Mouse (Mus musculus) hindbrain, embryonic 14.5 days (tissue): Measurements from ENCODE around the gene Fmr1nb. TPM values are rescaled to one million over a fixed set of nuclear protein-coding genes. Genes with fewer than 3 reads are reported as not detected.
"Not testable (repeated sequence)": the region's sequence is repeated elsewhere in the genome, so short reads cannot be mapped to it uniquely, and the experiment has no call there.

ENCODE experiments used
- ATAC-seq: fragments of 200-750 bp; cut with Nextera tagmentation; 2 replicates; pipeline ENCODE4 v1.8.0; 2017; ENCODE audit warnings: moderate number of reproducible peaks, mild to moderate bottlenecking, moderate TSS enrichment, moderate library complexity; ENCODE audit not compliant: low FRiP score
- DNase-seq: peaks from one replicate; pipeline ENCODE4 v3.0.0-alpha.2; 2015; ENCODE audit warnings: low spot score
- H3K27ac ChIP-seq: fragments of 300-500 bp; sonication (generic); 2 replicates; pipeline ENCODE4 v1.5.1; 2014; ENCODE audit warnings: mild to moderate bottlenecking, moderate library complexity
- H3K27me3 ChIP-seq: fragments of 300-500 bp; sonication (generic); 2 replicates; pipeline ENCODE4 v1.6.1; 2014; ENCODE audit warnings: mild to moderate bottlenecking, low read length, mixed read lengths; ENCODE audit not compliant: control insufficient read depth, insufficient read depth
- H3K36me3 ChIP-seq: fragments of 300-500 bp; sonication (generic); replicated peaks from 2 replicates; pipeline ENCODE4 v1.6.1; 2014; ENCODE audit not compliant: control insufficient read depth, insufficient read depth
- H3K4me1 ChIP-seq: fragments of 300-500 bp; sonication (generic); replicated peaks from 2 replicates; pipeline ENCODE4 v1.6.1; 2014; ENCODE audit warnings: antibody characterized with exemption, low read length, mixed read lengths; ENCODE audit not compliant: control insufficient read depth, insufficient read depth
- H3K4me2 ChIP-seq: fragments of 300-500 bp; sonication (generic); replicated peaks from 2 replicates; pipeline ENCODE4 v1.6.1; 2014; ENCODE audit warnings: mild to moderate bottlenecking, moderate library complexity
- H3K4me3 ChIP-seq: fragments of 300-500 bp; sonication (generic); replicated peaks from 2 replicates; pipeline ENCODE4 v1.5.1; 2014; ENCODE audit warnings: mild to moderate bottlenecking, low read length
- H3K9ac ChIP-seq: fragments of 300-500 bp; sonication (generic); 2 replicates; pipeline ENCODE4 v1.6.1; 2014
- H3K9me3 ChIP-seq: fragments of 300-500 bp; sonication (generic); 2 replicates; pipeline ENCODE4 v1.6.1; 2016; ENCODE audit warnings: low read length; ENCODE audit not compliant: control insufficient read depth
- WGBS: fragments of 180-500 bp; shearing (Covaris S2); extraction: QIAGEN DNeasy Blood & Tissue Kit; methylation state at CpG from one replicate; pipeline ENCODE4 v1.1.7; 2014; 5-methylcytosine and 5-hydroxymethylcytosine counted together
- polyA plus RNA-seq: library from polyadenylated mRNA; unstranded; fragments of >200 nt; fragmentation: Nextera tagmentation; extraction: Ambion mirVana; gene quantifications from 2 replicates; pipeline ENCODE4 v1.2.1, GENCODE M21; 2014

The Fmr1nb gene
- polyA plus RNA-seq: not detected in 2 replicates

GRCm38 (mm10) chrX:68761606-68762005, at the start of gene Fmr1nb:
Fmr1nb (plus strand) TSS chrX:68761839.
- WGBS: 88% methylated on average over 15 of the region's 15 CpGs
- DNase-seq (no peak), ATAC-seq (no peak)
- H3K4me3 ChIP-seq: no peak within 1 kb of the TSS
- no peak within 1 kb of the TSS for H3K27ac ChIP-seq
- H3K4me1 ChIP-seq: no peaks in the 10 kb centered on the region
- H3K36me3 ChIP-seq: no peaks in the 10 kb centered on the region
- H3K9ac ChIP-seq: no peak within 1 kb of the TSS
- no peaks in the 10 kb centered on the region for H3K27me3 ChIP-seq
- no peaks in the 10 kb centered on the region for H3K9me3 ChIP-seq
- H3K4me2 ChIP-seq: no peak within 1 kb of the TSS

DNA sequence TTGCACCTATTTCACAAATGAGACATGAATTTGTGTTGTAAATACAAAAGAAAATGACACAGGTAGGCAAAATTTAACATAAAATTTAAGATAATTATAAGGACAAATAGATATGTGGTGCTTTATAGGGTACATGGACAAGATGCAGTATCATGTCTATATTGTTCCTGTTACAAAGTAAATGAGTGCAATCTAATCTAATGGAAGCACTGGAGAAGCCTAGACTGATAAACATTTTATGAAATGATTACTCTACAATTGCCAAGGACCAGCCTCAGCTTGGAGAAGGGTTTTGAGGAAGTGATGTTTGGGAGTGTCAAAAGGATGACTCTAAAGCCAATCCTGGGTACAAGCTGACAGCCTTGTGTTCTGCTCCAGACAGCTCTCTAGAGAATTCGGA, 24.7 kb upstream of the Fmr1nb start:
- WGBS: 79% methylated on average over 1 of the region's 1 CpGs
- H3K27me3 ChIP-seq: no peaks in the 10 kb centered on the region
- ATAC-seq (no peak), DNase-seq (no peak)
- no peak overlapping the region for H3K27ac ChIP-seq
- no peaks in the 10 kb centered on the region for H3K9me3 ChIP-seq
- H3K4me2 ChIP-seq: no peak overlapping the region
- H3K9ac ChIP-seq: no peak overlapping the region
- H3K4me3 ChIP-seq: no peak overlapping the region
- H3K36me3 ChIP-seq: no peaks in the 10 kb centered on the region
- no peaks in the 10 kb centered on the region for H3K4me1 ChIP-seq

GRCm38 (mm10) chrX:68740088-68740487, 21.6 kb upstream of the Fmr1nb start:
- Histone ChIP-seq H3K4me1 (no peaks in the 10 kb centered on the region), H3K4me2 (no peak overlapping the region), H3K27ac (no peak overlapping the region), H3K36me3 (no peaks in the 10 kb centered on the region), H3K9ac (no peak overlapping the region), H3K27me3 (no peaks in the 10 kb centered on the region), H3K9me3 (no peaks in the 10 kb centered on the region), H3K4me3 (no peak overlapping the region)
- ATAC-seq: no peak
- WGBS: 55% methylated on average over 2 of the region's 2 CpGs
- DNase-seq: no peak

- H3K36me3 ChIP-seq, H3K27ac ChIP-seq, ATAC-seq, H3K9me3 ChIP-seq, H3K9ac ChIP-seq, DNase-seq, H3K27me3 ChIP-seq, H3K4me1 ChIP-seq: not testable (repeated sequence)
- 0 out of 2 replicates have a peak overlapping the region, but pooled peaks have one; percentile 25 for H3K4me3 ChIP-seq
- 43% methylated on average over 2 of the region's 2 CpGs for WGBS
- peak overlapping the region; percentile 47 for H3K4me2 ChIP-seq
Measured at GRCm38 (mm10) chrX:68820449-68820848, 58.8 kb downstream of the Fmr1nb start.

DNA sequence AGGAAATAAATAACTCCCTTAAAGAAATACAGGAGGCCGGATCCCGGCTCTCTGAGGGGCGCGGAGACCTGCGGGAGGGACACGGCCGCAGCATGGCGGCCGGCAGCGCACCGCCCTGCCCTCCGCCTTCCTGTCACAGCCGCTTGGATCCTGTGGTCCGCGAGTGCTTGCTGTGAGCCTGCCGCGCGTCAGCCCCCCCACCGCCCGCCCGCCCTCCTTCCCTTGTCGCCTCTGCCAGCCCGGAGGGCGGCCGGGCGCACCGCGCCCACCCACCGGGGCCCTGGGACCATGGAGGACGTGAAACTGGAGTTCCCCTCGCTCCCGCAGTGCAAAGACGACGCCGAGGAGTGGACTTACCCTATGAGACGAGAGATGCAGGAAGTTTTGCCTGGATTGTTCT, 59.4 kb downstream of the Fmr1nb start, which contains the start of gene Gm14698:
Gene Gm14698 (plus strand): TSS at position 35 of the 400 bp plus-strand sequence.
- ATAC-seq: peak; percentile 89

GRCm38 (mm10) chrX:68839548-68840444, 78.2 kb downstream of the Fmr1nb start:
- H3K27me3 ChIP-seq: no peaks in the 10 kb centered on the region
- no peak overlapping the region for H3K9ac ChIP-seq
- H3K9me3 ChIP-seq: no peaks in the 10 kb centered on the region
- 31% methylated on average over 5 of the region's 5 CpGs for WGBS
- 0 out of 2 replicates have a peak overlapping the region, but pooled peaks have one; percentile 5 for H3K27ac ChIP-seq
- no peaks in the 10 kb centered on the region for H3K4me1 ChIP-seq
- no peaks in the 10 kb centered on the region for H3K36me3 ChIP-seq
- peak; percentile 75 for DNase-seq
- peak; percentile 59; the same call in 1 of the 2 replicates for ATAC-seq
- no peak overlapping the region for H3K4me2 ChIP-seq
- no peak overlapping the region for H3K4me3 ChIP-seq

More for the DNA sequence above, 59.4 kb downstream of the Fmr1nb start, which contains the start of gene Gm14698:
- peak within 1 kb of the TSS; percentile 34; the same call in 1 of the 2 replicates for H3K9ac ChIP-seq
- not testable (repeated sequence) for DNase-seq, H3K9me3 ChIP-seq, H3K36me3 ChIP-seq, H3K27me3 ChIP-seq, H3K27ac ChIP-seq, H3K4me1 ChIP-seq
- 10% methylated on average over 15 of the region's 36 CpGs for WGBS
- H3K4me3 ChIP-seq: peak within 1 kb of the TSS; percentile 25
- H3K4me2 ChIP-seq: peak within 1 kb of the TSS; percentile 47

Other genes with a start within 250 kb of the Fmr1nb start
- 51.5 and 52.6 TPM in 2 replicates for gene Fmr1, start 83.3 kb upstream of the Fmr1nb start, polyA plus RNA-seq
- 3.8 and 4.2 TPM in 2 replicates for gene Gm14698, start 59.3 kb downstream of the Fmr1nb start, polyA plus RNA-seq
- not detected in 2 replicates for gene Gm6812, start 131.2 kb downstream of the Fmr1nb start, polyA plus RNA-seq